Mouse (Mus musculus) left cerebral cortex, postnatal 14 days (tissue): Measurements from ENCODE around the gene As3mt. TPM values are rescaled to one million over a fixed set of nuclear protein-coding genes. Genes with fewer than 3 reads are reported as not detected.
A peak's percentile ranks its signal among the peaks of the same experiment; 100 is the strongest.
"Not testable (repeated sequence)": the region's sequence is repeated elsewhere in the genome, so short reads cannot be mapped to it uniquely, and the experiment has no call there.

Source experiments
- DNase-seq, 2 experiments: peaks; one replicate each; pipeline ENCODE4 v3.0.0; 2021 to 2022; ENCODE audit warnings: low spot score in 2 of 2, mixed read lengths in 1 of 2
- intact Hi-C: fragments of 180-260 bp; cut with DNase I; formaldehyde crosslinking; loops from one replicate; pipeline ENCODE4 v1.15.1; 2025
- total RNA-seq, 2 experiments: library from RNA; stranded (reverse); gene quantifications; 2 replicates each; pipeline ENCODE4 v1.2.3; 2021

The As3mt gene
- total RNA-seq, 2 experiments from 2014 or later: 16.8 to 18.4 TPM

DNA sequence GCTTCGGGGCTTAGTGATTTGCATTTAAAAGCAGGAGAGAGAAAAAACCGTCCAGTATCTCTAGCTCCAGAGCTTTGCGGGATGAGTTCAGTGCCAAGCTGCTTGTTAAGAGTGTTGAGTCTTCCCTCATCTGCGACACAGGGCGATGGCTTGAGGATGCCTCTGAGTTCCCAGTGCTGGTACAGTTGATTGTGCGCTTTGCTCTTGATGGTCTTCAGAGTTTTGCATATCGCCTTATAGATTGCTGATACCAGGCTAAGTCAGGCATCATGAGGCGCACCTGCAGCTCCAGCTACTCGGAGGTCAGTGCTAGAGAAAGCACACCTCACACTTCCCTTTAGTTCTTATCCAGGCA, 57.5 kb downstream of the As3mt start:
- intact Hi-C loops: loop anchor here (5.0 kb wide), 2 partner anchors 38 to 228 kb away; no protein-coding TSS in a partner anchor
- no peak for DNase-seq

DNA sequence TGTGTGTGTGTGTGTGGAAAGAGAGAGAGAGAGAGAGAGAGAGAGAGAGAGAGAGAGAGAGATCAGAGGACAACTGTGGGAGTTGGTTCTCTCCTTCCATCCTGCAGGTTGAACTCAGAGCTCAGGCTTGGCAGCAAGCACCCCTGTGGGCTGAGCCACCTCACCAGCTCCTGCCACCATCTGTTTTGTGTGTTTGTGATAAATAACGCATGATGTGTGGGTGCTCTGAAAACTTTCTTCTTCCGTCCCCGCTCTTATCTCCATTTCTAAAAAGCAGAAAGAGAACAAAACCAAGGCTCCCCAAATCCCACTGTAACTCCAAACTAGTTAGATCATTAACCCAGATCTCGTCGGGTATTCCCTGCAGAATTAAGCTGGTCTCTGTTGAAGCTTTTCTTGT, 58.9 kb downstream of the As3mt start:
- DNase-seq: no peak
- intact Hi-C loops: no loop called here

DNA sequence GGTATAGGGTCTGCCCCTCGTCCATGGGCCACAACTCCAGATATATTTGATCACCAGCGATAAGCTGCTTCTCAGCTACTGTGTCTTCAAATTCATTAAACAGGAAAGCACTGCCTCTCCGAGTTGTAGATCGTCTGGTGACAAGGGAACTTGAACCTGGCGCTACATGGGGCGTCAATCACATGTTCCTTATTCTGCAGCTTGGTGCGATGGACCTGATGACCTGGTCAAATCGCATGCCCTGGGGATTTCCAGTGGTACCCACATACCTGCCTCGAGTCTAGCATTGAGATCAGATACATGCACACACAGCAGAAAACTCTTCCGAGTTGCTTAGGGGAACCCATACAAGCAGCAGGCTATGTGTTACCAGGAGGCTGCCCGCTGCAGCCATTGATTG, 62.5 kb downstream of the As3mt start:
- intact Hi-C loops: no loop called here
- DNase-seq: no peak

DNA sequence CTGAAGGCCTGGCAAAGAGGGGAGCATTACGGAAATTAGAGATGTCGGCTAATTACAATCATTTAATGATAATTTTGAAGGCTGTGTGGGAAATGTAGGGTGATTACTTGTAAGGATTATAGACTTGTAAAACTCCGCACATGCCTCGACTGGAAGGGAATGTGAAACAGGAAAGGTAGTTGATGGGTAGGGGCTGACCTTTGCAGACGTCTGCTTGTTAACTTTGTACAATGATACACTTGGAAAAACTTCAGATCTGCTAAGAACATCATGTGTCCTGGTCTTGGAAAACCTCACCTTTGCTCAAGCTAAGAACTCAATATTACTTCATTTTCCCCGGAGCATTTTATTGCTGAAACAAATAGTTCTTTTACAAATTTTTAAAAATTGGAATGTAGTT, 64.5 kb downstream of the As3mt start:
- intact Hi-C loops: no loop called here
- DNase-seq: no peak

DNA sequence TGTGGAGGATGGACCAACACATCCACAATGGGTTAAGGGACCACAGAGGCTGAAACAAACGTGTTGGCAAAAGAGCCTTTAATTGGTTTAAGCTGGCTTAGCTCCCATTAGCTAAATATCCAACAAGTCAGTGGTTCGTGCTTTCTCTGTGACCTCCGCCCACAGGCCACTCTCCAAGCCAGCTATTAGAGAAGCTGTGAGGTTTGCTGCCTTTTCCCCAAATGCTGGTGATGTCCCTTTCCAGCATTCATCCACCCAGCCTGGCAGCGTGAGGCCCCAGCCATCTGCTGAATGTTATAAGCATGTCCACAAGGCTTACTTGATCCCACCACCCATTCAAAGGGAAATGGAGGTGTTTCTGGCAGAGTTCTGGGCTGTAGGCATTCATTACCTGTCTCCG, 69.1 kb downstream of the As3mt start:
- intact Hi-C loops: no loop called here
- DNase-seq: no peak

DNA sequence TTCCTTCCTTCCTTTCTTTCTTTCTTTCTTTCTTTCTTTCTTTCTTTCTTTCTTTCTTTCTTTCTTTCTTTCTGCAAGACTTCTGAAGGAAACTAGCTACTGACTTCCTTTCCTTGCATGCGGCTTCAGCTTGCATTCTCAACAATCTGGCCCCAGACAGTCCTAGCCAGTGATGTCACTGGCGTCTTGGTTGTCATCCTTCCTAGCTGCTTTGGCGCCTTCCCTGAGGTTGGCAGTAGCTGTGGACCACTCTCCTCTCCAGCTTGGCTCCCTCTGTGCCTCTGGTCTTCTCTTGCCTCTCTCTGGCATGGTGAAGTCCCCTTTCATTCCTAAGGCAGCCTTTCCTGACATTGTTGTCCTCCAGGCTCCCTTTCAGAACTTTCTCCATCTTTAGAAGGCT, 69.6 kb downstream of the As3mt start:
- intact Hi-C loops: no loop called here
- DNase-seq: no peak

DNA sequence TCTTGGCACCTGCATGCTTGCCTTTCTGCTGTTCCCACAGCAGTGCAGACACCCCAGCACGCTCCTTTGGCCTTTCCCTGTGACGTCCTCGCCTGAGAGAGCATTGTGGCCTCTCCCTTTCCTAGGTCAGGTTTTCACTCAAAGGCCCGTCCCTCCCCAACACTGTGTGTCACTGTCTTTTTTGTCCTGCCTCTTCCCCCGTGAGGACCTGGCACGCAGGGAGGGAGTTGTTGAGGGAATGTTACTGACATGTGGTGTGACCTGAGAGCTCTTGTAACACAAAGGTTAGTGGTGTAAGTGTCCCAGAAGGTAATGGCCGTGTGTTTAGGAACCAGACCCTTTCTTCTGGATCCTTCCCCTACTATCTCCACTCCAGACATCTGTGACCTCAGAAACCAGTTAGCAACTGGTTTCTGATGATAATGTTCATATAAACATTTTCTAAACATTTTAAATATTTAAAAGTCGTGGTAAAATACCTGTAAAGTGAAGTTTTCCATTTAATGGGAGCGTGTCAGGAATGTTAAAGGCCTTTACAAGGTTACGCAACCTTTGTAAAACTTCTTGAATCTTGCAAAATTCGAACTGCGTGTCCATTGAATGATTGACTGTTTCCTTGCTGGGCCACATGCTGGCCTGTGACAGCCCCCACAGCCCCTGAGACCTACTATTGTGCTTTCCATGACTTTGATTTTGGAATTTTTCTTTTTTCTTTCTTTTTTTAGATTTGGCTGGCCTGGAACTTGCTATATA, 70.8 kb downstream of the As3mt start:
- DNase-seq: no peak
- intact Hi-C loops: no loop called here

DNA sequence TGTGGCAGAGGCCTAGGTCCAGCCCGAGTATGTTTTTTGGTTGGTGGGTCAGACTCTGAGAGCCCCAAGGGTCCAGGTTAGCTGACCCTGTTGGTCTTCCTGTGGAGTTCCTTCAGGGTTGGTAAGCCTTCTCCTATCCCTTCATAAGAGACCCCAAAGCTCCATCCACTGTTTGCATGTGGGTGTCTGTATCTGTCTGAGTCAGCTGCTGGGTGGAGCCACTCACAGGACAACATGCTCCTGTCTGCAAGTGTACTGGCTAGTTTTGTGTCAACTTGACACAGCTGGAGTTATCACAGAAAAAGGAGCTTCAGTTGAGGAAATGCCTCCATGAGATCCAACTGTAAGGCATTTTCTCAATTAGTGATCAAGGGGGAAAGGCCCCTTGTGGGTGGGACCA, 71.9 kb downstream of the As3mt start:
- DNase-seq, intact Hi-C loops: not testable (repeated sequence)

DNA sequence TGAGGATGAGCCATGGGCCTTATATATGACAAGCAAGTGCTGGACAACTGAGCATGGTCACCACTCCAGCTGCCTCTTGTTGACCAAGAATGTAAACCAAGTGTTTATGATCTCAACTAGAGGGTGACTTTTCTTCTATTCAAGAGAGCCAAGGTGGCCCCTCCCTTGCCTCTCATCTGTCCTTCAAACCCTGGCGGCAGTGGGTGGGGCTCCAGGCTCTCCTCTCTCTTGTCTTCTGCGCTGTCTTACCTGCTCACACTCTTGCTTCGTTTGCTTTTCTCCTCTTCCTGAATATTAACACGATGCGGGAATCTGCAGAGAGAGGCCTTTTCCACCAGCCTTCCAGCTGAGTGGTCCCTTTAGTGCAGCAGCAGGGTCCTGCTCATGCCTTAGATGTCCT, 76.8 kb downstream of the As3mt start:
- intact Hi-C loops: no loop called here
- DNase-seq: no peak

DNA sequence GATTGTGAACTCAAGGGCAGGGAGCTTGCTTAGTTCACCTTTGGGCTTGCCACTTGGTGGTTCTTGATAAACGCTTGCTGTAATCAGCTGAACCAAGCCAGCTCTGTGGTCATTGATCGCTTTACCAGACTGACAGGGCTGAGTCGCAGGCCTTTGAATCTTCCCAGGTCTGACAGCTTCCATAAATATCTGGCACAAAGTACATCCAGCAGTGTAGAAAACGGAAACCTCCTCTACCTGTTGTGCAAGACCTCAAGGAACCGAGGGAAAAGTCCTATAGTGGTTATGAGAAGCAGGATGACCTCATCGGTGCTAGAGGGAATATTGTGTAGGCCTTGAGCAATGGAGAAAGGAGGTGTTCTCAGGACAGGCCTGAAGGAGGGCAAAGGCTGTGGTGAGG, 77.2 kb downstream of the As3mt start:
- intact Hi-C loops: no loop called here

DNA sequence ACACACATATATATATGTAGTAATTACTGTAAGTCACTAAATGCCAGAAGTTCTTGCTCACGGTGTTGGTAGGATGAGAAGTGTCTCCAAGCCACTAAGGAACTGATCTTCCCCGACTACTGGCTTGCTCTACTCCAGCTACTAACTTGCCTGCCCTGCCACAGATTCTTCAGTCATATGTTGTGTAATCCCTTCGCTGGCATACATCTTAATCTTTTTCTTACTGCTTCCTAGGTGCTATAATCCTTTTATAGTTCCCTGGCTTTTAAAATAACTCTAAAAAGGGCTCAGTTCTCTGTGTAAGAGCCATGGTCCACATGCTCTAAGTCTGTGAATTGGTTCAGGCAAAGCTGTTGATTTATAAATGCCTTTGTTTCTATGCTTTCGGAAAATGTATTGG, 78.4 kb downstream of the As3mt start:
- peak in 1 of 2 experiments; percentile 44 for DNase-seq
- intact Hi-C loops: no loop called here

More for the DNA sequence above, 77.2 kb downstream of the As3mt start:
- DNase-seq: no peak

DNA sequence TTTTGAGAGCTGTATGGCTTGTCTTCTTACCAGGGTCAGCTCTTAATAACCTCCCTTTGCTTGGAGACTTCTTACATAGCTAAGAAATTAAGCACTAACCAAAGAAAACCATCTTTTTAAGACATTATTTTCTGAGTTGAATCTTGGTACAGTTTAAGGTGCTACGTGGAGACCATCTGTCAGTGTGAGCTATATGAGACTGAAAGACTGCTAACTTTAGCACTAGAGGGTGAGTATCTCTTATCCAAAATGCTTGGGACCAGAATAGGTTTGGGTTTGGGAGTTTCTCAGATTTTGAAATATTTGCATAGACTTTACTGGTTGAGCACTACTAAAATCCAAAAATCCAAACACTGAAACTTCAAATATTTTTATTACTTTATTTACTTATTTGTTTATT, 82.5 kb downstream of the As3mt start:
- intact Hi-C loops: no loop called here
- peak in 1 of 2 experiments; percentile 20 for DNase-seq

Other genes with a start within 250 kb of the As3mt start
- gene Trim8, start 205.8 kb upstream of the As3mt start, total RNA-seq: 100 to 1,000 TPM; 103 to 110 TPM
- gene Arl3, start 134.3 kb upstream of the As3mt start, total RNA-seq: 100 to 1,000 TPM; 103 to 116 TPM
- gene Sfxn2, start 134.1 kb upstream of the As3mt start, total RNA-seq: 1 to 10 TPM; 4.1 to 6.0 TPM
- gene Wbp1l, start 108.4 kb upstream of the As3mt start, total RNA-seq: 10 to 100 TPM; 40.5 to 45.8 TPM
- gene Cyp17a1, start 34.3 kb upstream of the As3mt start, total RNA-seq: not detected
- 10 to 100 TPM; 21.6 to 22.3 TPM for gene Borcs7, start 17.6 kb upstream of the As3mt start, total RNA-seq
- 10 to 100 TPM; 35.6 to 36.1 TPM for gene Cnnm2, start 54.1 kb downstream of the As3mt start, total RNA-seq